Mouse (Mus musculus) stomach, embryonic 15.5 days (tissue): ENCODE measurements around the gene Tomm34. TPM values are rescaled to one million over a fixed set of nuclear protein-coding genes. Genes with fewer than 3 reads are reported as not detected.

Experiments used
- ATAC-seq: fragments of 200-750 bp; cut with Nextera tagmentation; 2 replicates; pipeline ENCODE4 v1.8.0; 2017; ENCODE audit warnings: low read depth, moderate number of reproducible peaks, moderate TSS enrichment; ENCODE audit not compliant: insufficient read depth, low FRiP score
- H3K27ac ChIP-seq: fragments of 300-500 bp; sonication (generic); 2 replicates; pipeline ENCODE4 v1.5.1; 2015; ENCODE audit warnings: mild to moderate bottlenecking, inconsistent platforms
- H3K27me3 ChIP-seq: fragments of 300-500 bp; sonication (generic); replicated peaks from 2 replicates; pipeline ENCODE4 v1.6.1; 2015; ENCODE audit warnings: inconsistent platforms
- H3K36me3 ChIP-seq: fragments of 300-500 bp; sonication (generic); 2 replicates; pipeline ENCODE4 v1.6.1; 2015; ENCODE audit warnings: inconsistent platforms
- H3K4me1 ChIP-seq: fragments of 300-500 bp; sonication (generic); 2 replicates; pipeline ENCODE4 v1.6.1; 2015; ENCODE audit warnings: inconsistent platforms
- H3K4me2 ChIP-seq: fragments of 300-500 bp; sonication (generic); 2 replicates; pipeline ENCODE4 v1.6.1; 2015; ENCODE audit warnings: mild to moderate bottlenecking, inconsistent platforms
- H3K4me3 ChIP-seq: fragments of 300-500 bp; sonication (generic); replicated peaks from 2 replicates; pipeline ENCODE4 v1.5.1; 2015; ENCODE audit warnings: inconsistent platforms
- H3K9ac ChIP-seq: fragments of 300-500 bp; sonication (generic); 2 replicates; pipeline ENCODE4 v1.6.1; 2015; ENCODE audit warnings: inconsistent platforms
- H3K9me3 ChIP-seq: fragments of 300-500 bp; sonication (generic); 2 replicates; pipeline ENCODE4 v1.6.1; 2016; ENCODE audit warnings: inconsistent platforms
- WGBS: fragments of 180-500 bp; shearing (Covaris S2); methylation state at CpG from one replicate; pipeline ENCODE4 v1.1.7; 2015; 5-methylcytosine and 5-hydroxymethylcytosine counted together
- polyA plus RNA-seq: library from polyadenylated mRNA; unstranded; fragments of >200 nt; fragmentation: Nextera tagmentation; extraction: Ambion mirVana; gene quantifications from 2 replicates; pipeline ENCODE4 v1.2.1, GENCODE M21; 2015

The Tomm34 gene
- polyA plus RNA-seq, 1 experiment from 2014 or later, result 53.4 TPM

DNA sequence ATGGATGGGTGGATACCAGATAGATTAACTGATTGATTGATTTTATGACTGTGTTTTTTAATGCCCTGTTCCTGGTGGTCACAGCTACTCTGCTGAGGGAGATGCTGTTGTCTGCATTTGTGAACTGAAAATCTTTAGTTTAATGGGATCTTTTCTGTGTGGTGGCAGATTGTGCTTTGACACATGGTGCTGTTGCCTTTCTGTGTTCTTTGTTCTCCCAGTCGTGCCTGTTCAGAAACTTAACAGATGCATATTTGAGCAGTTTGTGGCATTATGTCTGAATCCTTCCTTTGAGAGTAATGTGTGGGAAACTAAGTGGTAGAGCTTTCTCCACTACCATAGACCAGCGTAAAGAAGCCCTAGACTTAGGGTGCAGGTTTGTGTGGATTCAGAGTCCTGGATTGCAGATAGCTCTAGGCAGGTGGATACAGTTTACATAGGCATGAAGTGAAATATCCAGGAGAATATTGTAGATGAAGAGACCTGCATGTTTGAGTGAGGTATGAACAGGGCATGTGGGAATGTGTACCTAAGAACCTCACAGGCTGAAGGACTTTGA lies 62.9 kb downstream of the Tomm34 start:
- no peak overlapping the region for H3K4me2 ChIP-seq
- H3K4me3 ChIP-seq, result no peak overlapping the region

DNA sequence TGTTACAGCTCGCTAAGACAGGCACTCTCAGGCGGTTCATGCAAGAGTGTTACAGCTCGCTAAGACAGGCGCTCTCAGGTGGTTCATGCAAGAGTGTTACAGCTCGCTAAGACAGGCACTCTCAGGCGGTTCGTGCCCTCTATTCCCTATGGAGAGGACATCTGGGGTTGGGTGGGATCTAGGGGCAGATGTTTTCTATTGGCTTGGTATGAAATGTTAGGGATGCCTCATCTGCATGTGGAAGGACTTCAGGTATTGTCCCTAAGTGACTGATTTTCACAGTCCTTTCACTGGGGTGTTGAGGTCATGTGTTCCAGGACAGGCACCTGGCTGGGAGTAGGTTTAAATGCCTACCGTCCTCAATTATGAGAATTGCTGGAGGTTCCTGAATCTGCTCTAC lies 63.4 kb downstream of the Tomm34 start:
- WGBS, result 82% methylated on average over 8 of the region's 8 CpGs
- H3K4me3 ChIP-seq, result no peak overlapping the region
- H3K4me2 ChIP-seq, result no peak overlapping the region
- no peaks in the 10 kb centered on the region for H3K27me3 ChIP-seq
- H3K27ac ChIP-seq, result no peak overlapping the region
- no peak for ATAC-seq
- H3K4me1 ChIP-seq, result peaks cover 17% of the 10 kb centered on the region; the same call in 1 of the 2 replicates
- no peaks in the 10 kb centered on the region for H3K9me3 ChIP-seq
- H3K9ac ChIP-seq, result no peak overlapping the region
- 0 out of 2 replicates have a peak, but pooled peaks cover 6% of the 10 kb centered on the region for H3K36me3 ChIP-seq

More for the DNA sequence above, 62.9 kb downstream of the Tomm34 start:
- 71% methylated on average over 2 of the region's 2 CpGs for WGBS
- Histone ChIP-seq H3K27ac (no peak overlapping the region), H3K36me3 (0 out of 2 replicates have a peak, but pooled peaks cover 6% of the 10 kb centered on the region), H3K27me3 (no peaks in the 10 kb centered on the region), H3K9ac (no peak overlapping the region), H3K9me3 (no peaks in the 10 kb centered on the region), H3K4me1 (peaks cover 17% of the 10 kb centered on the region; the same call in 1 of the 2 replicates)
- ATAC-seq, result no peak

DNA sequence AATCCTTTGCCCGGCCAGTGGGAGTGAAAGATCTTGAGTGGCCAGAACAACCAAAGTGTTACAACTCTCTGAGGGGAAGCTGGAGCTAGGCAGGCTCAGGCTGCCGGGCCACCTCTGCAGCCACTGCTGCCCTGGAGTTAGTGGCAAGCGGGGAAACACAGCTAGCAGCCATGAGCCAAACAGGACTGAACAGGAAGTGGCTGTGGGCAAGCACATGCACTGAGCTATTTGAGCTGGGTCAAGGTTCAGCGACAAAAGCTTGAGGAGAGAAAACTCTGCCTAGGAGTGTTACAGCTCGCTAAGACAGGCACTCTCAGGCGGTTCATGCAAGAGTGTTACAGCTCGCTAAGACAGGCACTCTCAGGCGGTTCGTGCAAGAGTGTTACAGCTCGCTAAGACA lies 64.0 kb downstream of the Tomm34 start:
- no peaks in the 10 kb centered on the region for H3K9me3 ChIP-seq
- no peak overlapping the region for H3K27ac ChIP-seq
- 0 out of 2 replicates have a peak, but pooled peaks cover 1% of the 10 kb centered on the region for H3K36me3 ChIP-seq
- 58% methylated on average over 10 of the region's 10 CpGs for WGBS
- no peaks in the 10 kb centered on the region for H3K27me3 ChIP-seq
- no peak overlapping the region for H3K4me3 ChIP-seq
- no peak overlapping the region for H3K4me2 ChIP-seq
- H3K9ac ChIP-seq, result no peak overlapping the region
- H3K4me1 ChIP-seq, result peaks cover 17% of the 10 kb centered on the region; the same call in 1 of the 2 replicates
- no peak for ATAC-seq

DNA sequence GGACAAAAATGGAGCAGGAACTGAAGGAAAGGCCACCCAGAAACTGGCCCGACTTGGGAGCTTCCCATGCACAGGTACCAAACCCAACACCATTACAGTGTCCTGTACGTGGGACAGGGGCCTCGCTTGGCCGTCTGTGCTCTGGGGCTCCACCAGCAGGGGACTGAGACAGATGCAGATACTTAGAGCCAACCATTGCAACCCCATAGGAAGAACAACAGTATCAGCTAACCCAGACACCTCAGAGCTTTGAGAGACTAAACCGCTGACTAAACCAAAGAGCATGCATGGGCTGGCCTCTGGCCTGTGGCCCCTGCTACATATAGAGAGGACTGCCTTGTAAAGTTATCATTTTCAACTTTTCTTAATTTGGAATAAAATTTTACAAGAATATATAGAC lies 66.5 kb downstream of the Tomm34 start:
- Histone ChIP-seq H3K4me1 (peaks cover 17% of the 10 kb centered on the region; the same call in 1 of the 2 replicates), H3K27me3 (no peaks in the 10 kb centered on the region), H3K4me3 (no peak overlapping the region), H3K27ac (no peak overlapping the region), H3K36me3 (no peaks in the 10 kb centered on the region), H3K9me3 (no peaks in the 10 kb centered on the region), H3K4me2 (no peak overlapping the region), H3K9ac (no peak overlapping the region)
- no peak for ATAC-seq
- 78% methylated on average over 5 of the region's 5 CpGs for WGBS

Other genes with a start within 250 kb of the Tomm34 start
- not detected in 2 replicates for gene Kcnk15, start 217.5 kb downstream of the Tomm34 start, polyA plus RNA-seq
- 1.0 and 1.3 TPM in 2 replicates for gene Rims4, start 152.5 kb downstream of the Tomm34 start, polyA plus RNA-seq
- 288 and 295 TPM in 2 replicates for gene Ywhab, start 76.2 kb downstream of the Tomm34 start, polyA plus RNA-seq
- gene Pabpc1l, start 45.7 kb downstream of the Tomm34 start, polyA plus RNA-seq, result 1.3 and 1.5 TPM in 2 replicates
- gene Stk4, start 847 bp downstream of the Tomm34 start, polyA plus RNA-seq, result 16.4 and 17.9 TPM in 2 replicates
- gene Kcns1, start 99.9 kb upstream of the Tomm34 start, polyA plus RNA-seq, result 0.14 and 0.28 TPM in 2 replicates
- gene Wfdc5, start 111.6 kb upstream of the Tomm34 start, polyA plus RNA-seq, result 0.70 and 2.6 TPM in 2 replicates
- gene Wfdc12, start 119.4 kb upstream of the Tomm34 start, polyA plus RNA-seq, result not detected in 2 replicates
- not detected in 2 replicates for gene Wfdc15a, start 129.0 kb upstream of the Tomm34 start, polyA plus RNA-seq
- 50.4 and 55.9 TPM in 2 replicates for gene Wfdc15b, start 150.5 kb upstream of the Tomm34 start, polyA plus RNA-seq
- gene Svs2, start 167.3 kb upstream of the Tomm34 start, polyA plus RNA-seq, result not detected in 2 replicates
- gene Svs3b, start 185.5 kb upstream of the Tomm34 start, polyA plus RNA-seq, result not detected in 2 replicates
- not detected in 2 replicates for gene Svs4, start 207.3 kb upstream of the Tomm34 start, polyA plus RNA-seq
- not detected in 2 replicates for gene Svs3a, start 218.1 kb upstream of the Tomm34 start, polyA plus RNA-seq
- not detected in 2 replicates for gene Svs6, start 245.6 kb upstream of the Tomm34 start, polyA plus RNA-seq